Mouse (Mus musculus): ENCODE measurements around the gene Acsf3. TPM values are rescaled to one million over a fixed set of nuclear protein-coding genes. Genes with fewer than 3 reads are reported as not detected.

The Acsf3 gene
- polyA plus RNA-seq, 1 experiment from 2014 or later, result 14.7 TPM

DNA sequence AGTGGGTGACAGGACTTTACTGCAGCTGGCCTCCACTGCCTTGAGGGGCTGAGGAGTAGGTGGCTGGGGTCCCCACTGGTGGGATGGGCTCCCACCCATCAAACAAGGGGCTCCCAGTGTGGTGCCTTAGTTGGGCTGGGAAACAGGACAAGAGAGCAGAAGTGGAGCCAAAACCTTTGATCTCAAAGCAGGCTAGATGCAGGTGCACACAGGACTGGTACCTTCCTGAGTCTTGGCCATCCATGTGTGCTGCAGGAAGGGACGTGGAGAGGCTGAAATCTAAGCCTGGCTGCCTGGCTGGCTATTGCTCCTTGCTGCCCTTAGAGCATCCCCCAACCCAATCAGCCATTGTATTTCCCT is 77.2 kb downstream of the Acsf3 start:
- no peak for DNase-seq (ENCODE audit: low spot score)
- no peaks in the 10 kb centered on the region for H3K36me3 ChIP-seq (ENCODE audit: control insufficient read depth, insufficient read depth, low read length)
- no peaks in the 10 kb centered on the region for H3K27me3 ChIP-seq (ENCODE audit: control insufficient read depth, insufficient read depth, low read length)
- no peak overlapping the region for H3K4me2 ChIP-seq (replicated peaks; ENCODE audit: low read depth)
- no peak overlapping the region for H3K9ac ChIP-seq (ENCODE audit: low read length)
- no peaks in the 10 kb centered on the region for H3K4me1 ChIP-seq (replicated peaks; ENCODE audit: control insufficient read depth, insufficient read depth)
- H3K4me3 ChIP-seq (ENCODE audit: low read depth, low read length), result no peak overlapping the region
- no peak for TF ChIP-seq CTCF (IDR thresholded peaks at IDR 0.05; ENCODE audit: low read depth)
- no peak for TF ChIP-seq EP300 (optimal IDR thresholded peaks at IDR 0.05)
- ATAC-seq (ENCODE audit: low FRiP score, low TSS enrichment), result no peak
- H3K27ac ChIP-seq (replicated peaks), result no peak overlapping the region
- no peaks in the 10 kb centered on the region for H3K9me3 ChIP-seq (ENCODE audit: control insufficient read depth, low read length)
- WGBS, result 93% methylated on average over 1 of the region's 1 CpGs

- ATAC-seq (ENCODE audit: low FRiP score, low TSS enrichment) (peak; percentile 54), DNase-seq (ENCODE audit: low spot score) (no peak)
- WGBS, result 26% methylated on average over 11 of the region's 11 CpGs
- no peaks in the 10 kb centered on the region for H3K27me3 ChIP-seq (ENCODE audit: control insufficient read depth, insufficient read depth, low read length)
- no peaks in the 10 kb centered on the region for H3K9me3 ChIP-seq (ENCODE audit: control insufficient read depth, low read length)
- no peak overlapping the region for H3K4me3 ChIP-seq (ENCODE audit: low read depth, low read length)
- no peaks in the 10 kb centered on the region for H3K36me3 ChIP-seq (ENCODE audit: control insufficient read depth, insufficient read depth, low read length)
- no peaks in the 10 kb centered on the region for H3K4me1 ChIP-seq (replicated peaks; ENCODE audit: control insufficient read depth, insufficient read depth)
- TF ChIP-seq EP300 (optimal IDR thresholded peaks at IDR 0.05) (no peak), CTCF (IDR thresholded peaks at IDR 0.05; ENCODE audit: low read depth) (no peak)
- H3K27ac ChIP-seq (replicated peaks), result no peak overlapping the region
- H3K9ac ChIP-seq (ENCODE audit: low read length), result no peak overlapping the region
- no peak overlapping the region for H3K4me2 ChIP-seq (replicated peaks; ENCODE audit: low read depth)
Measured at GRCm38 (mm10) chr8:122853340-122853771, 78.1 kb downstream of the Acsf3 start.

DNA sequence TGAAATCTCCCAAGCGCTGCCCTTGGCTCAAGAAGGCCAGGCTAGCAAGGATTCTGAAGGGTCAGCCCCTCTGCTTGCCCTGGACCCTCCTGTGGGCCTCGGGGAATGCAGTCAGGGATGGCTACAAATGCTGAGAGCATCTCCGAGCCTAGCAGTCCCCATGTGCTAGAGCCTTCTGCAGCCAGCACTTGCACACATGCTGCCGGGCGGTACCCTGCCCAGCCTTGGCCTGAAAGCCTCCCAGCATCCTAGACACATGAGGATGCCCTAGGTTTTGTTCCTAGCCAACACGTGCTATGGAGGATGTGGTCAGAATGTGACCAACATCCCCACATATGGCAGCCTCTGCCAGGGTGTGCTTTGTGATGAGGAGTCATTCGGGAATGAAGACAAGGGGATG is 79.1 kb downstream of the Acsf3 start:
- 58% methylated on average over 7 of the region's 7 CpGs for WGBS
- Histone ChIP-seq H3K4me3 (ENCODE audit: low read depth, low read length) (no peak overlapping the region), H3K36me3 (ENCODE audit: control insufficient read depth, insufficient read depth, low read length) (no peaks in the 10 kb centered on the region), H3K9me3 (ENCODE audit: control insufficient read depth, low read length) (no peaks in the 10 kb centered on the region), H3K27ac (replicated peaks) (no peak overlapping the region), H3K4me2 (replicated peaks; ENCODE audit: low read depth) (no peak overlapping the region), H3K4me1 (replicated peaks; ENCODE audit: control insufficient read depth, insufficient read depth) (no peaks in the 10 kb centered on the region), H3K27me3 (ENCODE audit: control insufficient read depth, insufficient read depth, low read length) (no peaks in the 10 kb centered on the region), H3K9ac (ENCODE audit: low read length) (no peak overlapping the region)
- ATAC-seq (ENCODE audit: low FRiP score, low TSS enrichment), result no peak
- TF ChIP-seq EP300 (optimal IDR thresholded peaks at IDR 0.05), result no peak
- no peak for TF ChIP-seq CTCF (IDR thresholded peaks at IDR 0.05; ENCODE audit: low read depth)
- no peak for DNase-seq (ENCODE audit: low spot score)

DNA sequence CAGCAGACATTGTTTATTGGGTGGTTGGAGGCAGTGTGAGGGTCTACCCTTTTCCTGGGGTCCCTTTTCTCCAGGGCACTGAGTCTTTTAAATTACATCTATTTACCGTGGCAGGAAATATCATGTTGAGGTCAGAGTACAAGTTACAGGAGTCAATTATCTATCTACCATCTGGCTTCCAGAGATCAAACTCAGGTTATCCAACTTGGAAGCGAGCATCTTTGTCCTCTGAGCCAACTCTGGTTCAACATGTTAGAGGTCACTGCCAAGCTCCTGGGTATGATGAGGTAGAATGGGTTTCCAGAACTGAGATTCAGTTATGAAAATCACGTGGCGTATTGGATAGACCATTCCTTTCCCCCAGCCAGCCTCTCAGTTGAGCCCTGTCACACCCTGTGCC is 79.8 kb downstream of the Acsf3 start:
- DNase-seq (ENCODE audit: low spot score), result no peak
- Histone ChIP-seq H3K4me1 (replicated peaks; ENCODE audit: control insufficient read depth, insufficient read depth) (no peaks in the 10 kb centered on the region), H3K9ac (ENCODE audit: low read length) (no peak overlapping the region), H3K36me3 (ENCODE audit: control insufficient read depth, insufficient read depth, low read length) (no peaks in the 10 kb centered on the region), H3K27ac (replicated peaks) (no peak overlapping the region), H3K4me2 (replicated peaks; ENCODE audit: low read depth) (no peak overlapping the region), H3K4me3 (ENCODE audit: low read depth, low read length) (no peak overlapping the region), H3K27me3 (ENCODE audit: control insufficient read depth, insufficient read depth, low read length) (no peaks in the 10 kb centered on the region), H3K9me3 (ENCODE audit: control insufficient read depth, low read length) (no peaks in the 10 kb centered on the region)
- ATAC-seq (ENCODE audit: low FRiP score, low TSS enrichment), result no peak
- 77% methylated on average over 4 of the region's 4 CpGs for WGBS
- no peak for TF ChIP-seq EP300 (optimal IDR thresholded peaks at IDR 0.05)
- TF ChIP-seq CTCF (IDR thresholded peaks at IDR 0.05; ENCODE audit: low read depth), result no peak

DNA sequence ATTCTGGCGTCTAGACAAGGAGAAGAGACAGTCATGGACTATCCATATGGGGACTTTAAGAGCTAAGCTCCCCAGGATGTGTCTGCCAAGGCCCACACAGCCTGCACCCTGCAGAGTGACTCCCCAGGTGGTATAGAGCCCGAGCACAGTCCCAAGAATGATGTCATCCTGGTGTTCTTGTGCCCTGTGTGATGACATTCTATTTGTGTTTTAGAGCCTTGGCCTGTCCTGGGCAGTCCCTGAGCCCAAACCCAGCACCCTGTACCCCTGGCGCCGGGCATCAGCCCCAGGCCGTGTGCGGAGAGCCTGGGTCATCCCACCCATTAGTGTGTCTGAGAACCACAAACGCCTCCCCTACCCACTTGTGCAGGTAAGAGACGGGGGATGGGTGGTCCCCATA is 81.0 kb downstream of the Acsf3 start:
- H3K9me3 ChIP-seq (ENCODE audit: control insufficient read depth, low read length), result no peaks in the 10 kb centered on the region
- no peak overlapping the region for H3K4me2 ChIP-seq (replicated peaks; ENCODE audit: low read depth)
- no peak for TF ChIP-seq EP300 (optimal IDR thresholded peaks at IDR 0.05)
- TF ChIP-seq CTCF (IDR thresholded peaks at IDR 0.05; ENCODE audit: low read depth), result no peak
- H3K27ac ChIP-seq (replicated peaks), result no peak overlapping the region
- no peaks in the 10 kb centered on the region for H3K27me3 ChIP-seq (ENCODE audit: control insufficient read depth, insufficient read depth, low read length)
- no peak overlapping the region for H3K4me3 ChIP-seq (ENCODE audit: low read depth, low read length)
- H3K4me1 ChIP-seq (replicated peaks; ENCODE audit: control insufficient read depth, insufficient read depth), result no peaks in the 10 kb centered on the region
- no peak overlapping the region for H3K9ac ChIP-seq (ENCODE audit: low read length)
- DNase-seq (ENCODE audit: low spot score), result no peak
- ATAC-seq (ENCODE audit: low FRiP score, low TSS enrichment), result no peak
- no peaks in the 10 kb centered on the region for H3K36me3 ChIP-seq (ENCODE audit: control insufficient read depth, insufficient read depth, low read length)
- WGBS, result 76% methylated on average over 8 of the region's 8 CpGs

GRCm38 (mm10) chr8:122859843-122860242 is 84.6 kb downstream of the Acsf3 start:
- Histone ChIP-seq H3K9me3 (ENCODE audit: control insufficient read depth, low read length) (no peaks in the 10 kb centered on the region), H3K4me2 (replicated peaks; ENCODE audit: low read depth) (no peak overlapping the region), H3K4me3 (ENCODE audit: low read depth, low read length) (no peak overlapping the region), H3K9ac (ENCODE audit: low read length) (no peak overlapping the region), H3K27me3 (ENCODE audit: control insufficient read depth, insufficient read depth, low read length) (no peaks in the 10 kb centered on the region), H3K36me3 (ENCODE audit: control insufficient read depth, insufficient read depth, low read length) (no peaks in the 10 kb centered on the region), H3K4me1 (replicated peaks; ENCODE audit: control insufficient read depth, insufficient read depth) (no peaks in the 10 kb centered on the region), H3K27ac (replicated peaks) (no peak overlapping the region)
- WGBS, result 49% methylated on average over 13 of the region's 13 CpGs
- DNase-seq (ENCODE audit: low spot score) (peak; percentile 75), ATAC-seq (ENCODE audit: low FRiP score, low TSS enrichment) (peak; percentile 77)
- no peak for TF ChIP-seq CTCF (IDR thresholded peaks at IDR 0.05; ENCODE audit: low read depth)
- TF ChIP-seq EP300 (optimal IDR thresholded peaks at IDR 0.05), result no peak
